Mouse (Mus musculus): Measurements from ENCODE around the gene Guca1a.
"Not testable (repeated sequence)": the region's sequence is repeated elsewhere in the genome, so short reads cannot be mapped to it uniquely, and the experiment has no call there.

Guca1a gene

GRCm38 (mm10) chr17:47400451-47400850, at the start of gene Guca1a:
Gene Guca1a (minus strand): TSS chr17:47400584.
- no peak for DNase-seq

- no peak for DNase-seq
These were observed 49.0 kb upstream of the Guca1a start for GRCm38 (mm10) chr17:47449432-47449831.

- no peak for DNase-seq
These were observed 48.4 kb upstream of the Guca1a start for GRCm38 (mm10) chr17:47448523-47449372.

GRCm38 (mm10) chr17:47446561-47446960, 46.2 kb upstream of the Guca1a start:
- no peak for DNase-seq

- no peak for DNase-seq
These were observed 45.6 kb upstream of the Guca1a start for GRCm38 (mm10) chr17:47446025-47446424.

GRCm38 (mm10) chr17:47445518-47445917, 45.1 kb upstream of the Guca1a start:
- no peak for DNase-seq

- DNase-seq, result no peak
These were observed 43.7 kb upstream of the Guca1a start for GRCm38 (mm10) chr17:47444113-47444512.

GRCm38 (mm10) chr17:47442271-47442670, 41.9 kb upstream of the Guca1a start:
- no peak for DNase-seq

GRCm38 (mm10) chr17:47441296-47442051, 41.1 kb upstream of the Guca1a start:
- no peak for DNase-seq

- no peak for DNase-seq
These were observed 40.0 kb upstream of the Guca1a start for GRCm38 (mm10) chr17:47440359-47440890.

- no peak for DNase-seq
These were observed 39.1 kb upstream of the Guca1a start for GRCm38 (mm10) chr17:47439396-47440028.

GRCm38 (mm10) chr17:47438611-47439010, 38.2 kb upstream of the Guca1a start:
- no peak for DNase-seq

- no peak for DNase-seq
These were observed 36.6 kb upstream of the Guca1a start, which contains the start of gene 1700001C19Rik for GRCm38 (mm10) chr17:47436907-47437547. Gene 1700001C19Rik (minus strand): TSS chr17:47437376.

GRCm38 (mm10) chr17:47436156-47436906, 35.9 kb upstream of the Guca1a start, which contains the start of gene AI661453:
Gene AI661453 (plus strand): TSS chr17:47436615.
- DNase-seq, result no peak

- DNase-seq, result no peak
These were observed 30.4 kb upstream of the Guca1a start for GRCm38 (mm10) chr17:47430815-47431214.

- DNase-seq, result no peak
These were observed 28.5 kb upstream of the Guca1a start for GRCm38 (mm10) chr17:47428831-47429304.

- no peak for DNase-seq
These were observed 26.9 kb upstream of the Guca1a start for GRCm38 (mm10) chr17:47427316-47427715.

GRCm38 (mm10) chr17:47424186-47424585, 23.8 kb upstream of the Guca1a start:
- no peak for DNase-seq

- DNase-seq, result not testable (repeated sequence)
These were observed 22.2 kb upstream of the Guca1a start for GRCm38 (mm10) chr17:47422616-47423015.

GRCm38 (mm10) chr17:47421566-47421965, 21.2 kb upstream of the Guca1a start:
- DNase-seq, result no peak

GRCm38 (mm10) chr17:47420195-47420594, 19.8 kb upstream of the Guca1a start:
- DNase-seq, result no peak

Measured in thymus, adult 18-20 months (tissue).